In genomic region chr12:80894973-80895570, GRCm38 (mm10) we compare ENCODE assay signal across 2 mouse cellular contexts.
TF ChIP-seq lines count a peak whose summit lies in the region.

No protein-coding gene starts in this region.

TF ChIP-seq in CH12.LX, 34 proteins besides CTCF, POLR2A, EP300 and RAD21 (continued from another document):
- TF ChIP-seq POLR2AphosphoS2 (IDR thresholded peaks at IDR 0.05; ENCODE audit: low read depth, low read length) (no peak), ETS1 (conservative IDR thresholded peaks at IDR 0.05; ENCODE audit: low read depth, low read length) (no peak), NRF1 (IDR thresholded peaks at IDR 0.05; ENCODE audit: low read depth, low read length) (0 out of 2 replicates have a peak, but pooled peaks have one; percentile 9), TCF12 (IDR thresholded peaks at IDR 0.05; ENCODE audit: low read depth, low read length) (peak; percentile 36; the same call in 1 of the 2 replicates), USF1 (IDR thresholded peaks at IDR 0.05; ENCODE audit: low read depth, low read length) (no peak), IRF4 (IDR thresholded peaks at IDR 0.05; ENCODE audit: low read depth, low read length) (peak; percentile 59; the same call in 1 of the 2 replicates), RCOR1 (conservative IDR thresholded peaks at IDR 0.05; ENCODE audit: low read depth, low read length) (no peak), MAFK (IDR thresholded peaks at IDR 0.05; ENCODE audit: insufficient replicate concordance, low read length) (no peak), ZNF384 (IDR thresholded peaks at IDR 0.05; ENCODE audit: low read depth, low read length) (peak; percentile 37; the same call in 1 of the 2 replicates), CHD1 (IDR thresholded peaks at IDR 0.05; ENCODE audit: low read depth, low read length) (no peak), ELF1 (IDR thresholded peaks at IDR 0.05; ENCODE audit: low read depth, low read length) (no peak), GABPA (IDR thresholded peaks at IDR 0.05; ENCODE audit: insufficient replicate concordance, low read depth, low read length) (no peak), CHD2 (IDR thresholded peaks at IDR 0.05; ENCODE audit: low read length) (no peak), UBTF (IDR thresholded peaks at IDR 0.05; ENCODE audit: low read depth, low read length) (no peak), USF2 (conservative IDR thresholded peaks at IDR 0.05; ENCODE audit: low read depth, low read length) (no peak), NELFE (IDR thresholded peaks at IDR 0.05; ENCODE audit: low read depth, low read length) (peak; percentile 55; the same call in 1 of the 2 replicates), MAX (IDR thresholded peaks at IDR 0.05; ENCODE audit: low read length) (no peak), SMC3 (IDR thresholded peaks at IDR 0.05; ENCODE audit: low read depth, low read length) (peak; percentile 97), ZC3H11A (IDR thresholded peaks at IDR 0.05; ENCODE audit: low read depth, low read length) (peak; percentile 92), PAX5 (IDR thresholded peaks at IDR 0.05; ENCODE audit: low read length) (no peak)

TF ChIP-seq in myocyte, 11 proteins besides CTCF, POLR2A, EP300 and RAD21 (continued from another document):
- no peak for TF ChIP-seq REST (IDR thresholded peaks at IDR 0.05; ENCODE audit: insufficient read depth, insufficient read length)
- TF ChIP-seq MYOG (IDR thresholded peaks at IDR 0.05; ENCODE audit: control insufficient read depth in 1 of 3, insufficient read depth in 1 of 3, insufficient read length in 2 of 3, low read depth in 2 of 3), result no peak
- TF ChIP-seq MAX (IDR thresholded peaks at IDR 0.05; ENCODE audit: low read depth), result no peak
- TF ChIP-seq E2F4 (IDR thresholded peaks at IDR 0.05; ENCODE audit: insufficient read depth), result no peak
- no peak for TF ChIP-seq SRF (IDR thresholded peaks at IDR 0.05; ENCODE audit: control insufficient read depth, insufficient read length, low read depth)
- no peak for TF ChIP-seq CEBPB (IDR thresholded peaks at IDR 0.05; ENCODE audit: insufficient read depth, poor library complexity, severe bottlenecking)
- no peak for TF ChIP-seq USF1 (IDR thresholded peaks at IDR 0.05; ENCODE audit: low read depth)
- no peak for TF ChIP-seq MYOD1 (IDR thresholded peaks at IDR 0.05; ENCODE audit: control insufficient read depth in 1 of 3, insufficient read length in 2 of 3, low read depth in 2 of 3)
- no peak for TF ChIP-seq TCF3 (IDR thresholded peaks at IDR 0.05; ENCODE audit: insufficient read length, low read depth)
- no peak for TF ChIP-seq POLR2AphosphoS2 (IDR thresholded peaks at IDR 0.05; ENCODE audit: insufficient read length, low read depth)
TF ChIP-seq in myocyte: peak in this region for 0.
